Mouse (Mus musculus): ENCODE data around the gene Dync1li2.

GRCm38 (mm10) chr8:104375959-104376358 is 66.9 kb downstream of the Dync1li2 start:
- TF ChIP-seq RCOR1 (conservative IDR thresholded peaks at IDR 0.05; ENCODE audit: low read depth, low read length) (no peak), HCFC1 (IDR thresholded peaks at IDR 0.05; ENCODE audit: low read depth, low read length) (no peak), POLR2A (IDR thresholded peaks at IDR 0.05; ENCODE audit: low read depth, low read length) (no peak), CTCF (conservative IDR thresholded peaks at IDR 0.05 in 1 of 2, IDR thresholded peaks at IDR 0.05 in 1 of 2; ENCODE audit: low read depth in 2 of 2, low read length in 2 of 2) (no peak), USF1 (IDR thresholded peaks at IDR 0.05; ENCODE audit: low read depth, low read length) (no peak), POLR2AphosphoS2 (IDR thresholded peaks at IDR 0.05; ENCODE audit: low read depth, low read length) (no peak), MEF2A (IDR thresholded peaks at IDR 0.05; ENCODE audit: borderline replicate concordance, low read depth, low read length) (no peak), ETS1 (conservative IDR thresholded peaks at IDR 0.05; ENCODE audit: low read depth, low read length) (no peak), MXI1 (IDR thresholded peaks at IDR 0.05; ENCODE audit: low read depth, low read length) (no peak)

Data from CH12.LX (cell line).